Mouse (Mus musculus) ES-Bruce4 (cell line): ENCODE results near the gene Ccdc107.

Source experiments
- CTCF ChIP-seq: IDR thresholded peaks from one replicate; pipeline ENCODE4 v1.8.1; 2011; ENCODE audit warnings: low read depth, low read length
- EP300 ChIP-seq: IDR thresholded peaks from 2 replicates; pipeline ENCODE4 v1.6.1; 2011; ENCODE audit warnings: low read depth, low read length; ENCODE audit not compliant: insufficient read depth

GRCm38 (mm10) chr4:43492101-43492820 is 439 bp upstream of the Ccdc107 start:
- TF ChIP-seq CTCF (no peak), EP300 (no peak)
